Mouse (Mus musculus) midbrain, embryonic 15.5 days (tissue): Measurements from ENCODE around the gene Hacd2. TPM values are rescaled to one million over a fixed set of nuclear protein-coding genes. Genes with fewer than 3 reads are reported as not detected.

Experiments
- ATAC-seq: fragments of 200-750 bp; cut with Nextera tagmentation; replicated peaks from 2 replicates; pipeline ENCODE4 v1.8.0; 2017; ENCODE audit warnings: moderate TSS enrichment
- H3K27ac ChIP-seq: fragments of 300-500 bp; sonication (generic); 2 replicates; pipeline ENCODE4 v1.5.1; 2015; ENCODE audit warnings: mild to moderate bottlenecking, inconsistent platforms
- H3K27me3 ChIP-seq: fragments of 300-500 bp; sonication (generic); replicated peaks from 2 replicates; pipeline ENCODE4 v1.6.1; 2015; ENCODE audit warnings: inconsistent platforms
- H3K36me3 ChIP-seq: fragments of 300-500 bp; sonication (generic); replicated peaks from 2 replicates; pipeline ENCODE4 v1.6.1; 2015; ENCODE audit warnings: inconsistent platforms
- H3K4me1 ChIP-seq: fragments of 300-500 bp; sonication (generic); 2 replicates; pipeline ENCODE4 v1.6.1; 2015; ENCODE audit warnings: inconsistent platforms
- H3K4me2 ChIP-seq: fragments of 300-500 bp; sonication (generic); 2 replicates; pipeline ENCODE4 v1.6.1; 2015; ENCODE audit warnings: inconsistent platforms, mild to moderate bottlenecking, moderate library complexity
- H3K4me3 ChIP-seq: fragments of 300-500 bp; sonication (generic); 2 replicates; pipeline ENCODE4 v1.5.1; 2015; ENCODE audit warnings: mild to moderate bottlenecking, inconsistent platforms
- H3K9ac ChIP-seq: fragments of 300-500 bp; sonication (generic); 2 replicates; pipeline ENCODE4 v1.6.1; 2015; ENCODE audit warnings: mild to moderate bottlenecking, inconsistent platforms
- H3K9me3 ChIP-seq: fragments of 300-500 bp; sonication (generic); 2 replicates; pipeline ENCODE4 v1.6.1; 2016; ENCODE audit warnings: inconsistent platforms
- WGBS: fragments of 180-500 bp; shearing (Covaris S2); methylation state at CpG from one replicate; pipeline ENCODE4 v1.1.7; 2015; ENCODE audit warnings: mixed read lengths; 5-methylcytosine and 5-hydroxymethylcytosine counted together
- polyA plus RNA-seq: library from polyadenylated mRNA; unstranded; fragments of >200 nt; fragmentation: Nextera tagmentation; extraction: Ambion mirVana; gene quantifications from 2 replicates; pipeline ENCODE4 v1.2.1, GENCODE M21; 2015

The Hacd2 gene
- polyA plus RNA-seq, 1 experiment from 2014 or later, result 42.6 TPM

GRCm38 (mm10) chr16:35110410-35111142 lies 88.3 kb downstream of the Hacd2 start:
- no peaks in the 10 kb centered on the region for H3K27me3 ChIP-seq
- H3K27ac ChIP-seq, result peak overlapping the region; percentile 74
- no peaks in the 10 kb centered on the region for H3K9me3 ChIP-seq
- peak; percentile 93 for ATAC-seq
- H3K36me3 ChIP-seq, result no peaks in the 10 kb centered on the region
- 24% methylated on average over 10 of the region's 10 CpGs for WGBS
- H3K9ac ChIP-seq, result peak overlapping the region; percentile 42
- peak overlapping the region; percentile 50 for H3K4me2 ChIP-seq
- peaks cover 7% of the 10 kb centered on the region for H3K4me1 ChIP-seq
- H3K4me3 ChIP-seq, result peak overlapping the region; percentile 20

- Histone ChIP-seq H3K9me3 (no peaks in the 10 kb centered on the region), H3K27ac (peak overlapping the region; percentile 74; the same call in 1 of the 2 replicates), H3K9ac (no peak overlapping the region), H3K4me3 (no peak overlapping the region), H3K4me1 (peaks cover 7% of the 10 kb centered on the region), H3K4me2 (0 out of 2 replicates have a peak overlapping the region, but pooled peaks have one; percentile 50), H3K36me3 (no peaks in the 10 kb centered on the region), H3K27me3 (no peaks in the 10 kb centered on the region)
- peak; percentile 68 for ATAC-seq
- 66% methylated on average over 8 of the region's 8 CpGs for WGBS
Measured at GRCm38 (mm10) chr16:35111143-35111620, 89.0 kb downstream of the Hacd2 start.

GRCm38 (mm10) chr16:35113496-35113895 lies 91.3 kb downstream of the Hacd2 start:
- Histone ChIP-seq H3K4me1 (peaks cover 7% of the 10 kb centered on the region), H3K9me3 (no peaks in the 10 kb centered on the region), H3K4me2 (no peak overlapping the region), H3K36me3 (no peaks in the 10 kb centered on the region), H3K4me3 (no peak overlapping the region), H3K27ac (no peak overlapping the region), H3K9ac (no peak overlapping the region), H3K27me3 (no peaks in the 10 kb centered on the region)
- WGBS, result 93% methylated on average over 5 of the region's 5 CpGs
- ATAC-seq, result no peak

- no peak overlapping the region for H3K27ac ChIP-seq
- no peaks in the 10 kb centered on the region for H3K4me1 ChIP-seq
- no peak overlapping the region for H3K9ac ChIP-seq
- H3K27me3 ChIP-seq, result no peaks in the 10 kb centered on the region
- H3K9me3 ChIP-seq, result no peaks in the 10 kb centered on the region
- 86% methylated on average over 7 of the region's 7 CpGs for WGBS
- no peak for ATAC-seq
- H3K4me3 ChIP-seq, result no peak overlapping the region
- H3K4me2 ChIP-seq, result no peak overlapping the region
- no peaks in the 10 kb centered on the region for H3K36me3 ChIP-seq
Measured at GRCm38 (mm10) chr16:35116328-35116956, 94.2 kb downstream of the Hacd2 start.

- 52% methylated on average over 7 of the region's 7 CpGs for WGBS
- H3K36me3 ChIP-seq, result no peaks in the 10 kb centered on the region
- H3K9me3 ChIP-seq, result no peaks in the 10 kb centered on the region
- no peak overlapping the region for H3K4me3 ChIP-seq
- H3K9ac ChIP-seq, result no peak overlapping the region
- ATAC-seq, result no peak
- no peak overlapping the region for H3K27ac ChIP-seq
- no peaks in the 10 kb centered on the region for H3K4me1 ChIP-seq
- H3K4me2 ChIP-seq, result no peak overlapping the region
- no peaks in the 10 kb centered on the region for H3K27me3 ChIP-seq
Measured at GRCm38 (mm10) chr16:35117436-35117835, 95.2 kb downstream of the Hacd2 start.

- H3K9me3 ChIP-seq, result no peaks in the 10 kb centered on the region
- no peak overlapping the region for H3K27ac ChIP-seq
- no peaks in the 10 kb centered on the region for H3K36me3 ChIP-seq
- no peak for ATAC-seq
- no peak overlapping the region for H3K4me3 ChIP-seq
- WGBS, result 77% methylated on average over 4 of the region's 4 CpGs
- no peak overlapping the region for H3K4me2 ChIP-seq
- no peak overlapping the region for H3K9ac ChIP-seq
- H3K4me1 ChIP-seq, result no peaks in the 10 kb centered on the region
- H3K27me3 ChIP-seq, result no peaks in the 10 kb centered on the region
Measured at GRCm38 (mm10) chr16:35120603-35121002, 98.4 kb downstream of the Hacd2 start.

GRCm38 (mm10) chr16:35127270-35127669 lies 105.0 kb downstream of the Hacd2 start:
- no peaks in the 10 kb centered on the region for H3K4me1 ChIP-seq
- no peaks in the 10 kb centered on the region for H3K36me3 ChIP-seq
- H3K4me2 ChIP-seq, result no peak overlapping the region
- H3K9me3 ChIP-seq, result no peaks in the 10 kb centered on the region
- no peaks in the 10 kb centered on the region for H3K27me3 ChIP-seq
- H3K9ac ChIP-seq, result no peak overlapping the region
- no peak for ATAC-seq
- H3K4me3 ChIP-seq, result no peak overlapping the region
- no peak overlapping the region for H3K27ac ChIP-seq
- WGBS, result 87% methylated on average over 5 of the region's 5 CpGs

- H3K9me3 ChIP-seq, result no peaks in the 10 kb centered on the region
- WGBS, result 78% methylated on average over 3 of the region's 3 CpGs
- no peaks in the 10 kb centered on the region for H3K27me3 ChIP-seq
- H3K9ac ChIP-seq, result no peak overlapping the region
- H3K4me1 ChIP-seq, result no peaks in the 10 kb centered on the region
- no peak for ATAC-seq
- no peaks in the 10 kb centered on the region for H3K36me3 ChIP-seq
- no peak overlapping the region for H3K27ac ChIP-seq
- H3K4me3 ChIP-seq, result no peak overlapping the region
- H3K4me2 ChIP-seq, result no peak overlapping the region
Measured at GRCm38 (mm10) chr16:35130172-35130571, 107.9 kb downstream of the Hacd2 start.

GRCm38 (mm10) chr16:35139416-35139815 lies 117.2 kb downstream of the Hacd2 start:
- ATAC-seq, result no peak
- Histone ChIP-seq H3K9ac (no peak overlapping the region), H3K36me3 (no peaks in the 10 kb centered on the region), H3K27ac (no peak overlapping the region), H3K9me3 (no peaks in the 10 kb centered on the region), H3K4me1 (peaks cover 18% of the 10 kb centered on the region), H3K4me3 (no peak overlapping the region), H3K27me3 (no peaks in the 10 kb centered on the region), H3K4me2 (no peak overlapping the region)
- 35% methylated on average over 6 of the region's 6 CpGs for WGBS

- no peaks in the 10 kb centered on the region for H3K9me3 ChIP-seq
- H3K27ac ChIP-seq, result peak overlapping the region; percentile 72
- H3K36me3 ChIP-seq, result no peaks in the 10 kb centered on the region
- no peaks in the 10 kb centered on the region for H3K27me3 ChIP-seq
- WGBS, result 7% methylated on average over 11 of the region's 11 CpGs
- H3K9ac ChIP-seq, result no peak overlapping the region
- ATAC-seq, result peak; percentile 87
- H3K4me1 ChIP-seq, result peaks cover 18% of the 10 kb centered on the region
- no peak overlapping the region for H3K4me3 ChIP-seq
- H3K4me2 ChIP-seq, result peak overlapping the region; percentile 37
Measured at GRCm38 (mm10) chr16:35139873-35140619, 117.8 kb downstream of the Hacd2 start.

GRCm38 (mm10) chr16:35140620-35140975 lies 118.4 kb downstream of the Hacd2 start:
- WGBS, result 11% methylated on average over 9 of the region's 9 CpGs

GRCm38 (mm10) chr16:35141839-35142238 lies 119.6 kb downstream of the Hacd2 start:
- Histone ChIP-seq H3K36me3 (no peaks in the 10 kb centered on the region), H3K9ac (no peak overlapping the region), H3K4me3 (no peak overlapping the region), H3K4me2 (no peak overlapping the region), H3K27ac (no peak overlapping the region), H3K27me3 (no peaks in the 10 kb centered on the region), H3K9me3 (no peaks in the 10 kb centered on the region), H3K4me1 (peaks cover 18% of the 10 kb centered on the region)
- ATAC-seq, result no peak
- WGBS, result 72% methylated on average over 8 of the region's 8 CpGs

More at GRCm38 (mm10) chr16:35140620-35140975, 118.4 kb downstream of the Hacd2 start:
- peaks cover 18% of the 10 kb centered on the region for H3K4me1 ChIP-seq
- no peaks in the 10 kb centered on the region for H3K9me3 ChIP-seq
- H3K4me2 ChIP-seq, result peak overlapping the region; percentile 37
- ATAC-seq, result peak; percentile 56
- H3K36me3 ChIP-seq, result no peaks in the 10 kb centered on the region
- H3K4me3 ChIP-seq, result no peak overlapping the region
- H3K9ac ChIP-seq, result no peak overlapping the region
- peak overlapping the region; percentile 72 for H3K27ac ChIP-seq
- no peaks in the 10 kb centered on the region for H3K27me3 ChIP-seq
